Mouse (Mus musculus): ENCODE results near the gene Tpcn2.
A peak's percentile ranks its signal among the peaks of the same experiment; 100 is the strongest.

The Tpcn2 gene

GRCm38 (mm10) chr7:145242851-145243712 is 40.7 kb downstream of the Tpcn2 start:
- peak; percentile 75 to 77 for DNase-seq (ENCODE audit: low spot score in 2 of 2)

GRCm38 (mm10) chr7:145242028-145242427 is 41.8 kb downstream of the Tpcn2 start:
- no peak for DNase-seq (ENCODE audit: low spot score in 2 of 2)

- DNase-seq (ENCODE audit: low spot score in 2 of 2) = no peak
Observed at GRCm38 (mm10) chr7:145240929-145241328, 42.9 kb downstream of the Tpcn2 start.

- DNase-seq (ENCODE audit: low spot score in 2 of 2) = no peak
Observed at GRCm38 (mm10) chr7:145239736-145240505, 43.9 kb downstream of the Tpcn2 start.

GRCm38 (mm10) chr7:145239145-145239544 is 44.7 kb downstream of the Tpcn2 start:
- peak; percentile 13 to 23 for DNase-seq (ENCODE audit: low spot score in 2 of 2)

- DNase-seq (ENCODE audit: low spot score in 2 of 2) = no peak
Observed at GRCm38 (mm10) chr7:145234841-145235790, 48.7 kb downstream of the Tpcn2 start.

- DNase-seq (ENCODE audit: low spot score in 2 of 2) = peak; percentile 52 to 53
Observed at GRCm38 (mm10) chr7:145231659-145232058, 52.2 kb downstream of the Tpcn2 start.

GRCm38 (mm10) chr7:145226641-145227040 is 57.2 kb downstream of the Tpcn2 start:
- no peak for DNase-seq (ENCODE audit: low spot score in 2 of 2)

- no peak for DNase-seq (ENCODE audit: low spot score in 2 of 2)
Observed at GRCm38 (mm10) chr7:145225626-145226025, 58.2 kb downstream of the Tpcn2 start.

- peak; percentile 61 to 63 for DNase-seq (ENCODE audit: low spot score in 2 of 2)
Observed at GRCm38 (mm10) chr7:145221841-145222689, 61.7 kb downstream of the Tpcn2 start.

GRCm38 (mm10) chr7:145221346-145221745 is 62.5 kb downstream of the Tpcn2 start:
- DNase-seq (ENCODE audit: low spot score in 2 of 2) = peak in 1 of 2 experiments; percentile 41

GRCm38 (mm10) chr7:145219420-145219831 is 64.4 kb downstream of the Tpcn2 start:
- no peak for DNase-seq (ENCODE audit: low spot score in 2 of 2)

- no peak for DNase-seq (ENCODE audit: low spot score in 2 of 2)
Observed at GRCm38 (mm10) chr7:145216591-145216990, 67.2 kb downstream of the Tpcn2 start.

- peak; percentile 35 to 62 for DNase-seq (ENCODE audit: low spot score in 2 of 2)
Observed at GRCm38 (mm10) chr7:145215476-145215875, 68.3 kb downstream of the Tpcn2 start.

GRCm38 (mm10) chr7:145211680-145212659 is 71.8 kb downstream of the Tpcn2 start:
- no peak for DNase-seq (ENCODE audit: low spot score in 2 of 2)

GRCm38 (mm10) chr7:145210477-145211070 is 73.2 kb downstream of the Tpcn2 start:
- no peak for DNase-seq (ENCODE audit: low spot score in 2 of 2)

- DNase-seq (ENCODE audit: low spot score in 2 of 2) = no peak
Observed at GRCm38 (mm10) chr7:145208006-145208405, 75.8 kb downstream of the Tpcn2 start, which contains the start of gene 1810010D01Rik. TSS of gene 1810010D01Rik (minus strand) at chr7:145208119.

GRCm38 (mm10) chr7:145206801-145207200 is 77.0 kb downstream of the Tpcn2 start:
- DNase-seq (ENCODE audit: low spot score in 2 of 2) = no peak
